Mouse (Mus musculus) megakaryocyte, adult 5-6 weeks (primary cell): ENCODE data around the gene Ptpa. TPM values are rescaled to one million over a fixed set of nuclear protein-coding genes. Genes with fewer than 3 reads are reported as not detected.
"Not testable (repeated sequence)": the region's sequence is repeated elsewhere in the genome, so short reads cannot be mapped to it uniquely, and the experiment has no call there.

Experiments used
- ATAC-seq: 2 replicates; pipeline ENCODE4 v1.8.0; 2016; ENCODE audit warnings: mild to moderate bottlenecking, inconsistent platforms; ENCODE audit not compliant: poor library complexity, severe bottlenecking
- total RNA-seq, 2 experiments: library from RNA; stranded (forward) in 1 of 2; stranded (reverse) in 1 of 2; fragments of 153-499, 151-499 nt in 1 of 2; fragments of 221-1000, 200-1000 nt in 1 of 2; gene quantifications; 2 replicates each; pipeline versions ENCODE4 v1.2.3 to v1.2.4; 2015 to 2017

The Ptpa gene
- total RNA-seq, 2 experiments from 2014 or later: 44.3 to 69.0 TPM

GRCm38 (mm10) chr2:30401581-30401980 is 14.3 kb upstream of the Ptpa start:
- ATAC-seq: no peak

GRCm38 (mm10) chr2:30402351-30402826 is 13.4 kb upstream of the Ptpa start:
- ATAC-seq: no peak

DNA sequence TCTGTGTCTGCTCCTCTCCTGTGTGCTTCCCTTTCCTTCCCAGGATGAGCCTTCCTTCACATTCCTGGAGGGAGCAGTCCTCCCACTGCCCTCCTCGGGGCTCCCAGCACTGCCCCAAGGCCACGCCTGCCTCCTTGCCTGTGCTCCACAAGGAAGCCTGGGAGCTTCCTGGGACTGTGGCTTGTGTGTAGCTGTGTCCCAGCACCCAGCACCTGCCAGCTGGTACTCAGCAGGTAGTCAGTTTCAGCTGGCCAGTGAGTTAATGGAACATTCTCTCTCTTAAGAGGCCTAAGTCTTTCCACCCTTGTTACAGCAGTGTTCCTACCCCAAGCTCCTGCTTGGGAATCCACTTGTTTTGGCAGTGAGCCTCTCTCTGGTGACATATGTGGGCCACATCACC is 13.0 kb upstream of the Ptpa start:
- no peak for ATAC-seq

DNA sequence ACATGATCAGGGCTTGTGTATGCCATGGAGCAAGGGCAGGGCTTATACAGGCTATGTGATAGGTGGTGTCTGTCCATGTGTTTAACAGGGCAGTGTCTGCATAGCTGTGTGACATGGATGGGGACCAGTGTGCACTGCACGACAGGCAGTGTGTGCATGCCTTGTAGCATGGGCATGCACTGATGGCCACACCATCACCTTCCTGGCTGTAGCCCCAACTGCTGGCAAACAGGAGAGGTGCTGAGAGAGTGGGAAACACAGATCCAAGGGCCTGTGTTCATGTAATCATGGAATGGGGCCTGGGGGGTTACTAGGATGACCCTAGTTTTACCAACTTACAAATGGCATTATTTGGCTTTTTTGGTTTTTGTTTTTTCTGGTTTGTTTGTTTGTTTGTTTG is 12.0 kb upstream of the Ptpa start:
- no peak for ATAC-seq

DNA sequence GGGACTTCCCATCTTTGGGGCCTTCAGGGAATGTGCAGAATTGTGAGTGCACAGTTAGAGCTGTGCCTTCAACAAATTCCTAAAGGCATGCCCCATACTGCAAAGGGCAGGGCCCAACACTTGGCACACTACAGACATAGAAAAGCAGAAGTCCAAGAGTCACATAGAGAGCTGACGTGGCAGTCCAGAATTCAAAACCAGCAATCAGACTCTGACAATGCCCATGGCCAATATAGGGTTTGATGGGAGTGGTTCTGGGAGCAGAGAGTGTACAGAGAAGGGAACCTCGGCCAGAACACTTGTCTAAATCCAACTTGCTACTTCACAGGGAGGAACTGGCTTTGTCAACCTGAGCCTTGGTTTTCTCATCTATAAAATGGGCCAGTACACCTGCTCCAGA is 8.6 kb upstream of the Ptpa start:
- peak; percentile 27; the same call in 1 of the 2 replicates for ATAC-seq

DNA sequence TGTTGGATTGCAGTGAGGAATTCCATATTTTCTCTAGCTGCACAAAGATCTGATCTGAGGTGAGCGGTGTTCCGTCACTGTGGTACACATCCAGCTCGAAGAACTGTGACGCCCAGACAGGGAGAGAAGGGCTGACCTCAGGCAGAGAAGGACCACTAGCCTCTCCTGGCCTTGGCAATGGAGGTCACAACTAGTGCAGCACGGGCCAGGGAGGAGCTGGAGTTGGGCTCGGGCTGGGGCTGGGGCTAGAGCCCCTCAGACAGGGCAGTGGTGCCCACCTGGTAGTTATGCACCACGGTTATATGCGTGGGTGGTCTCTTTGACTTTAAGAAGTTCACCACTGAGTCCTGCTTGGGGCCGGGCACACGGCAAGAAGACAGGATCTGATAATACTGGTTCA is 8.1 kb upstream of the Ptpa start:
- ATAC-seq: no peak

GRCm38 (mm10) chr2:30408452-30409100 is 7.3 kb upstream of the Ptpa start:
- no peak for ATAC-seq

GRCm38 (mm10) chr2:30409454-30410176 is 6.2 kb upstream of the Ptpa start:
- no peak for ATAC-seq

DNA sequence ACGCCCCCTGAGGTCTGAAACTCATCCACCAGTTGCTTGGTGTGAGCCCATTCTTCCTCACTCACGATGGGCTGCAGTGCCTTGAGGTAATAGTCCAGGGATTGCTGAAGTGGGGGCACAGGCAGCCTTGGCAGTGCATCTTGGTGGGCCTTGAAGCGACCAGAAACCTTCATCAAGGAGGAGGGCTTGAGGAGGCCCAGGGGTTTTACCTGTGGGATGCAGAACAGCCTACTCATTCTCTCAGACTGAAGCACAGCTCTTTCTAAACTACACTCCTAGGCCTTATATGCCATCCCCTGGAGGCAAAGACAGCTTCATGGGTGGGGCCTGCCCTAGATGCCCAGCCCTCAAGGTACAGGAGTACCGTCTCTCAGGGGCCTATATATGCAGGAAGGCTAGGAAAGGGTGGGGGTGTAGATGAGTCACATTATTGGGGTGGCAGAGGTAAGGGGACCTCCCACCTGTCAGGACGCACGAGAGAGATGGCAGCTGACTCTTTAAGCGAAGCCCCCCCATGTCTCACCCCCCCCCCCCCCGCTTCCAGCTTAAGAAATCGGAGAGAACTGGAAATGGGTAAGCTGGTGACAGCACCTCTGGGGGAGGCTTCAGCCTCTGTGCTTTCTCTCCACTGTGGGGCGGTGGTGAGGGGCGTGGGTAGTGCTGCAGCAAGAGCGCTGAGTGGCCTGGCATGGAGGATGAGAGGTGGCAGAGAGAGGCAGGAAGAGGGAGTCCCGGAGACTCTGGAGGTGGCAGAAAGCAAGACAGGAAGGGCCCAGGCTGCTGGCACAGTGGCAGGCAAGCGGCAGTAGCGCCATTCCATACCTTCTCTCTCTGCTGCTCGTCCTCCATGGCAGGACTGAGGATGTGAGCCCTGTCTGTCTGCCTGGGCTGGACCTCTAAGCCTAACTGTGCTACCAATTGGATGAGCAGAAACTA is 2.5 kb upstream of the Ptpa start:
- no peak for ATAC-seq

GRCm38 (mm10) chr2:30414101-30414500 is 1.7 kb upstream of the Ptpa start:
- ATAC-seq: no peak

- ATAC-seq: no peak
These were observed 1.2 kb upstream of the Ptpa start for GRCm38 (mm10) chr2:30414681-30415080.

DNA sequence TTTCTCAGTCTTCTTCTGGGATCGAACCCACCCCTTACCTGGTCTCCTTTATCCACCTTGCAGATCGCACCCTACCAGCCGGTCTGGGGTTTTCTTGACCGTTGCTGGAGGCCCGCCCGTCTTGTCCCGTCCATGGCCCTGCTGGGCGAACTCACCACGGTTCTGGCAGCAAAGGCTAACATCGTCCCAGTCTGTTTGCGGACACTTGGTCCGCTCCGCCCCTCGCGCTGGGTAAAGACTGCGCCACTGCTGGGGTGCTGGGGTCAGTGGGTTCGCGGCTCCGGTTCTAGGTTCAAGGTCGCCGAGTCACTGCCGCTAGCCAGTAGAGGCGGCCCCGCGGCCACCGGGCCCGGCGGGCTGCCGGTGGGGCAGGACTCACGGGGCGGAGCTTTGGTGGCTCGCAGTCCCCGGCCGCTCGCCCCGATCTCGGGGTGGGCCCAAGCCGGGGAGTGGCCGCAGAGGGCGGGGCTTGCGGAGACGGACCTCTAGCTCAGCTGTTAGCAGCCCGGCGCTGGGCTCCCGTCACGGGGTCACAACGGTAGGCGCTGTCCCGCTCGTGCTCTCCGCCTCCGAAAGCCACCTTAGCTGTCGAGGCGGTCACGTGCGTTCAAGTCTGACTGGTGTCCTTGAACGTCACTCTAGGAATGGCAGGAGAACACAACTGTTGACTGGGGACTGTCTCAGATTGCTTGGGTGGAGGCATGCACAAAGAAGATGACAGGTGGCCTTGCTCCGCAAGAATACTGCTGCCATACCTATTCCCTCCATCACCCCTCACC is 493 bp upstream of the Ptpa start, which contains the start of gene Crat:
Gene Crat (minus strand): TSS at position 657 of the 779 bp plus-strand sequence.
- ATAC-seq: peak; percentile 85

DNA sequence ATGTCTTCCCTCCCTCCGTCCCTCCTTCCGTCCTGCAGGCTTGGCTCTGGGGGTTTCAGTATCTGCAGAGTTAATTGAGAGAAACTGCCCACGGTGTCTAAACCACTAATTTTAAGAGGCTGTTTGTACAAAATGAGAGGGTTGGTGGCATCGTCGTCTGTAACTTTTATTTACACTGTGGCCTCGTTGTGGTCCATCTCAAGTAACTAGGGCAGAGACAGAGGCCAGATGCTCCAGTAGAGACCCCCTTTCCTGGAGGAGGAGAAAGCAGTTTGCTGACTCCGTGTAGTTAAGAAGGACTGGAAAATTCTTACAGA is 768 bp downstream of the Ptpa start:
- no peak for ATAC-seq

- not testable (repeated sequence) for ATAC-seq
These were observed 1.3 kb downstream of the Ptpa start for GRCm38 (mm10) chr2:30417154-30417553.

- no peak for ATAC-seq
These were observed 1.8 kb downstream of the Ptpa start for GRCm38 (mm10) chr2:30417595-30418165.

DNA sequence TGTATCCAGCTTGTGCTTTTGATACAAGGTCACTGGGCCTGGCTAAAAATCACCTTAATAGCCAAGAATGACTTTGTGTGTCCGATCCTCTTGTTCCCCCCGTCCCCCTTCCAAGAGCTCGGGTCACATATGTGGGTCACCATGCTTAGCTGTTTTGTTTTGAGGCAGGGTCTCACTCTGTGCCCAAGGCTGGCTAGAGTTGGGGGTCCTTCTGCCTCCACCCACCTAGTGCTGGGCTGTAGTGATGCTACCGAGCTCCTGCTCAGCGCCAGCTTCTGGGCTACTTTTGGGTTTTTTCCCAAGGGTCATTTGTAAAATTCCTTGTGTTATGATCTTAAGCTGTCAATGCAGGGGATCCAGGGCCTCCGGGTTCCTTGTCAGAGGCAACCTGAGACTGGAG is 2.4 kb downstream of the Ptpa start:
- ATAC-seq: no peak

DNA sequence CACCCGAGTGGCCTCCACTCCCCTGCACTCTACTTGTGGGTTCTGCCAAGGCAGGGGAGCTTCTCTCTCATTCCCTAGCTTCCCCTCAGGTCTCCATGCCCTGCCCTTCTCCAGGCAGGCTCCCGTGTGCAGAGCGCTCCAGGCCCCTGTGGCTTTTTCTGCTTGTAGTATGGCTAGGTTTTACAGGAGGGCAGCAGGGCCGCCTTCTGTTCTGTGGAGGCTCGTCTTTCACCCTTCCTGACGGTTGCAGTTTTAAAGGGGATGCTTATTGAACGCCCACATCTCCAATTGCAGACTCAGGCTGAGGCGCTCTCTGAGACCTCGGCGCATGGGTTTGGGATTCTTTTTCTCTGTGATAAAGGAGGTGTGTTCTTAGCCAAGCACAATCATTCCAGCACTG is 3.3 kb downstream of the Ptpa start:
- no peak for ATAC-seq

GRCm38 (mm10) chr2:30421432-30421831 is 5.6 kb downstream of the Ptpa start:
- no peak for ATAC-seq

DNA sequence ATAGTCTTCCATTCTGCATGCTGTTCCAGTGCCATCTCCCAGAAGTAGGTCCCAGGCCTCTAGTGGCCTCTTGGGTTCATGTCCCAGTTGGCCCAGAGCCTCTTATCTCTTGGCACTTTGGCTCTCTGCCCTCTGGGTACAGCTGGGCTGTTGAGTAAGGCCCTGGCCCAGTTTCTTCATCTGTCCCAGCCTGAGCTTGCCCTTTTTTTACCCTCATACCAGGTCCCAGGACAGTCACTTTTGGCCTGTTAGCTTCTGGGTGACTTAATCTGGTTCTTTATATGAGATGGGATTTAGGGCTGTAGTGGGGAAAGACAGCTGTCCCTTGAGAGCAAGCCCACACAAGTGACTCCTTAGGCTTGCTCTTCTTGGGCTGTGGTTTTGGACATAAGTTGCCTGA is 13.3 kb downstream of the Ptpa start:
- no peak for ATAC-seq
